Mouse (Mus musculus): ENCODE data around the gene Pkn2.

Gene Pkn2

DNA sequence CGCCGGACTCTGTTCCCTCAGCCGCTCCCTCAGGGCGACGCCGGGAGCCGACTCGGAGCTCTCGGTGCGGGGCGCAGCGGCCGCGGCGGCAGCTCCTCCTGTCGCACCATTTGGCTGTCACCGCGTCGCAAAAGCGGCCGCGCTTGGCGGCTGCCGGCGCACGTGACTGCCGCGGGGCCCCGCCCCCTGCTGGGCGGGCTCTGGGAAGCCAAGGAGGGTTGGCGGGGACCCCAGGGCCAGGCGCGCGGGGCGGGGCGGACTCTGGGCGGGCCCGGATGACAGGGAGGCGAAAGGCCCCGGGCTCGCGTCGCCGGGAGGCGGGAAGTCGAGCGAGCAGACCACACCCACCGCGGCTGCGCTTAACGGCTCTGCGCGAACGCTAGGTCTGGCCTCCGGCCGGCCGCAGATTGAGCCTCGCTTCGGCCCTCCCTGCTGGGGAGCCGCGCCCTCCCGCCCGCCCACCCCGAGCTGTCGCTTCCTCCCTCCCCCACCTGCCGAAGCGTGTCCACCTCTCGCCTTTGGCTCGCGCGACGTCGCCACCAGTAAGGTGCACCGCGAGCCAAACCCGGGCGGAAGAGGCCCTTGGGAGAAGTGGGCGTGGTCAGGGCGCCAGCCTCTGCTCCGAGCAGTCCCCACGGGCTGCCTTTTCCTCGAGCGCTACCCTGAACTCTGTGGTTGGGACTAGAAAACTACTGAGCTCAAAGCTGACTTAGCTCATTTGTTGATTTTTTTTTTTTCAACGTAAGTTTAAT, at the start of gene Pkn2:
Gene Pkn2 (minus strand): TSS at position 133 of the 752 bp plus-strand sequence.
- peak; percentile 100 for DNase-seq (ENCODE audit: low spot score)

DNA sequence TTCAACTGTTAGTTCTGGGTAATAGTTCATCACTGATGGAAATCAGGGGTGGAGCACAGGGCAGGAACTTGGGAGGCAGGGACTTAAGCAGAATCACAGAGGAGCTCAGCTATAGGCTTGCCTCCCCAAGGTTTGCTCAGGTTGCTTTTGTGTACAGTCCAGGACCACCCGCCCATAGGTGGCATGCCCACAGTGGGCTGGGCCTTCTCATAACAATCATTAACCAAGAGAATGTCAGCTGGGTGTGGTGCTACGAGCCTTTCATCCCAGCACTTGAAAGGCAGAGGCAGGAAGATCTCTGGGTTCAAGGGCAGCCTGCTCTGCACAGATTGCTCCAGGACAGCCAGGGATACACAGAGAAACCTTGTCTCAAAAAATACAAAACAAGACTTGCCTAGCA, 48.1 kb upstream of the Pkn2 start:
- DNase-seq (ENCODE audit: low spot score) = no peak

- DNase-seq (ENCODE audit: low spot score) = no peak
These were observed 45.5 kb upstream of the Pkn2 start for GRCm38 (mm10) chr3:142927311-142927710.

GRCm38 (mm10) chr3:142924831-142925348, 43.1 kb upstream of the Pkn2 start:
- no peak for DNase-seq (ENCODE audit: low spot score)

DNA sequence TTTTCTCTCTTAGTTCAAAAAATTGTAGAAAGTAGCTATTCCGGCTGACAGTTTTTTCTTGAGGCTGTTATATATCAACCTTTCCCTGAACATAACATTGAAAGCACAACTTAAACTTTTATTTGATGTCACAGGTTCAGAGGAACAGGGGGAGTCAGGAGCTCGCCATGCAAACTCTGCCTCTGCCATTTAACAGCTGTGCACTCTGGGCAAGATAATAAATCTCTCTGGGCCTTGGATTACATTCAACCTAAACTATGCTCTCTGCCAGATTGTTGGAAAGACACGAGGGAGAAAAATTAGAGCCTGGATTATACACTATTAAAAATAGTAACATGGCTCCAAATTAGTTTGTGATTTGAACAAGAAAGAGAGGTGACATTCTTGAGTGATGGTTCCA, 37.3 kb upstream of the Pkn2 start:
- DNase-seq (ENCODE audit: low spot score) = no peak

DNA sequence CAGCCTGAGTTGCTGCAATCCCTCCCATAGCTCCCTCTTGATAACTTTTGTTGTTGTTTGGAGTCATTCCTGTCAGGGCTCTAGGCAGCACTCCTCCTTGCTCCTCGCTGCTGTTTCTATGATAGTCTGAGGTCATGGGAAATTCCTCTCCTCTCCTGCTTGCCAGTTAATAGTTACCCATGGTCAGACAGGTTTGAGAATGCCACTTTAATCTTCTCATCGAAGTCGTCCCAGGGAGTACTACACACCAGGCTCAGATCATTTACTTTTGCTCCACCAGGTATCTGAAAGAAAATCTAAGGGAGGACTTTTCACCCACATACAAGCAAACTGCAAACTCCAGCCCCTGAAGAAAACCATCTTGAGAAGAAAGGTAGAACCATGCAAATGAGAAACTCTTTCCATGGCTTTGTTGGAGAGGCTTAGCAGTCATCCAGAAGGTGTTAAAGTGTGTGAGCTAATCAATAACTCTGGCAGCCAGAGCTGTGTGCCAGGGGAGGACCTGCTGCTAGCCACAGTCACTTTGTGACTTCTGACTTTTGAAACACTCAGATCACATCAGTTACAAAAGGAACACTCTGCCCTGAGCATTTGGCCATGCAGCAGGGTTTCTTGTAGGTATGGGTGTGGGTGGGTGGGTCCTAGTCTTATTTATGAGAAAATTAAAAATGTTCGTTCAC, 36.1 kb upstream of the Pkn2 start:
- DNase-seq (ENCODE audit: low spot score) = no peak

DNA sequence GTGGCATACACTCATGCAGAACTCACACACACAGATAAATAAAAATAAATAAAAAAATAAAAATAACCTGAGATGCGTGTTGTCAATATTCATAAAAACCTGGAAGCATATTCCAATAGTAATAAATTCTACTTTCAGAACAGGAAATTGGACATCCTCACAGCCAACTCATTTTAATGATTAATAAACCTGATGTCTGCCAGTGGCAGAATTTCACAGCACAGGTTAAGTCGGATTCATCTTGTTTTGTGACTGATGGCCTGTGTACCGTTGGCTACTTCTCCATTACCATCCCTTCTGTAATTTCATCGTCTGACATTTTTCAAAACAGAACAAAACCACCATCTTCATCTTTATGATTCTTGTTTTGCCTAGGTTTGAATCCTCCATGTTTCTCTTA, 35.4 kb upstream of the Pkn2 start:
- DNase-seq (ENCODE audit: low spot score) = no peak

DNA sequence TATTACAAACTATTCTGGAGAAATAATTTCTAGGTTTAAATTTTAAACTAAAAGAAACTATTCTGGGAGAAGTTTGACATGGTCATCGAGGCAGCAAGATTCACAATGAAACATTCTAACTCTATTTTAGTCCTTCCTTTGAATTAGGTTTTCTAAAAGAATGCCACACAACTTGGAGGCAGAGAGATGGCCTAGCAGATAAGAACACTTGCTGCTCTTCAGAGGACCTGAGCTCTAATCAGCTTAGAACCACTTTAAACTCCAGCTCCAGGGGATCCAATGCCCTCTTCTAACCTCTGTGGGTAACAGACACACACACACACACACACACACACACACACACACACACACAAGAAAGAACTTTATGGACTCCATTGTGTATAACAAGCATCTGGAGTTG, 31.5 kb upstream of the Pkn2 start:
- no peak for DNase-seq (ENCODE audit: low spot score)

GRCm38 (mm10) chr3:142899683-142900082, 17.9 kb upstream of the Pkn2 start:
- DNase-seq (ENCODE audit: low spot score) = no peak

DNA sequence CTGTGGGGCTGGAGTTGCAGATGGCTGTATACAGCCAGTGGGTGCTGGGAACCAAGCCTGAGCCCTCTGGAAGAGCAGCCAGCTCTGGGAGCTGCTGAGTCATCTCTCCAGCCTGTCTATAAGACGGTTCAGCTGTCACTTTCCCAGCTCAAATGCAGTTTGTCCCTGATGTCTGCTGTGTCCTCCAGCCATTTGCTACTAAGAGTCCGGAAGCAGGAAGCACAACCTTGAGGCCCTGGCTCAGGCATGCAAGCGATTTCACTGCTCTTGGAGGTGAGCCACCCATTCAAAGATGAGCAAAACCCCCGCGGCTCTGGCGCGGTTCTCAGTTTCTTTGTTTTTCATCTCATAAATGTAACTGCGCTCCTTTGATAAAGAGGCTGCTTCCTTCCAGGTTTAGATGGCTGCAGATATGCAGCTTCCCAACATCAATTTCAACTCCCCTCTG, 17.2 kb upstream of the Pkn2 start:
- peak; percentile 16 for DNase-seq (ENCODE audit: low spot score)

- no peak for DNase-seq (ENCODE audit: low spot score)
These were observed 8.6 kb upstream of the Pkn2 start for GRCm38 (mm10) chr3:142890442-142890841.

DNA sequence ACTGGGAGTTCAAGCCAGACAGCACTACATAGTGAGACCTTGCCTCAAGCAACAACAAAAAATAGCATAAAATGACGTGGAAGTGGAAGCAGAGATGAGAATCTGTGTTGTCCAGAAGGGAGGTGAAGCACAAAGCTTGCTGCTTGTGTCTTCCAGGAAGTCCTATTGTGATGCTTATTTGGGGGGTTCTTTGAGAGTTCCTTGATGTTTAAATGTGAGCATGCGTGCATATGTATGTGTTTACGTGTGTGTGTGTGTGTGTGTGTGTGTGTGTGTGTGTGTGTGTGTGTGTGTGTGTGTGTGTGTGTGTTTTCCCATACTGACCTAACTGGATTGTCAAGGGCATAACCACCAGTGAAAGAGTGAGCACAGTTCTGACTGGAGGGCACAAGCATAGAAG, 5.2 kb upstream of the Pkn2 start:
- DNase-seq (ENCODE audit: low spot score) = no peak

- no peak for DNase-seq (ENCODE audit: low spot score)
These were observed 2.8 kb upstream of the Pkn2 start for GRCm38 (mm10) chr3:142884594-142884993.

- DNase-seq (ENCODE audit: low spot score) = no peak
These were observed 274 bp downstream of the Pkn2 start for GRCm38 (mm10) chr3:142881589-142881871.

- DNase-seq (ENCODE audit: low spot score) = peak; percentile 58
These were observed 815 bp downstream of the Pkn2 start for GRCm38 (mm10) chr3:142880790-142881588.

- DNase-seq (ENCODE audit: low spot score) = no peak
These were observed 18.6 kb downstream of the Pkn2 start for GRCm38 (mm10) chr3:142863236-142863635.

DNA sequence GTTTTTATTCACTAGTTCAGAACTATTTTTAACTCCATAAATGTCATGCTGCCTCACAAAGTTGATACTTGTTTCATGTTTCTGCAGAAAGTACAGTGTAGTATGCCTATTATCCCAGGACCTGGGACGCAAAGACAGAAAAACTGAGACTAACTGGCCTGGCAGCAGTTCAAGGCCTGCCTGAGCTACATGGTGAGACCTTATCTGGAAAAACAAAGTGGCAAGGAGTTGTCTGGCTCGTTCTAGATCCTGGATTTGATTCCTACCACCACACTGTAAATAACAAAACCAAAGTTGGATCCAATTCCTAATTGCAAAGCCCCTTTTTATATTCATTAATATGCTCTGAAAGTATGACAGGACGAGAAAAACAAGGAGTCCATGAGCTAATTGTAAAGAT, 25.0 kb downstream of the Pkn2 start:
- DNase-seq (ENCODE audit: low spot score) = peak; percentile 55

GRCm38 (mm10) chr3:142855961-142856472, 25.8 kb downstream of the Pkn2 start:
- DNase-seq (ENCODE audit: low spot score) = no peak

DNA sequence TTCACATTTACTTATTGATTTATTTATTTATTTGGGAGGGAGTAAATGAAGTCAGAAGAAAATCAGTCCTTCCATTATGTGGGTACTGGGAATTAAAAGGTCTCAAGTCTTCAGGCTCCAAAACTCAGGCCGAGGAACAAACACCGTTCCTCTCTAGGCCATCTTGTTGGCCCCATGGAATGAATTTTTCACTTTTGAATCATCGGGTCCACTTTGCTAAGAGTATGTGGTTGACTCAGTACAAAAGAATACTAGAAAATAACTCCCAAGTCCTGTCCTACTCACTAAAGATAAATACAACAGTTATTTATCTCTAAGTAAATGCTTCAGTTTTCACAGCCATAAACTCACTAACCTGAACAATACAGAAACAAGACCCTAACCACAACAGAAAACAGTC, 28.9 kb downstream of the Pkn2 start:
- DNase-seq (ENCODE audit: low spot score) = no peak

- no peak for DNase-seq (ENCODE audit: low spot score)
These were observed 30.2 kb downstream of the Pkn2 start for GRCm38 (mm10) chr3:142851631-142852030.

- no peak for DNase-seq (ENCODE audit: low spot score)
These were observed 41.8 kb downstream of the Pkn2 start for GRCm38 (mm10) chr3:142839961-142840360.

DNA sequence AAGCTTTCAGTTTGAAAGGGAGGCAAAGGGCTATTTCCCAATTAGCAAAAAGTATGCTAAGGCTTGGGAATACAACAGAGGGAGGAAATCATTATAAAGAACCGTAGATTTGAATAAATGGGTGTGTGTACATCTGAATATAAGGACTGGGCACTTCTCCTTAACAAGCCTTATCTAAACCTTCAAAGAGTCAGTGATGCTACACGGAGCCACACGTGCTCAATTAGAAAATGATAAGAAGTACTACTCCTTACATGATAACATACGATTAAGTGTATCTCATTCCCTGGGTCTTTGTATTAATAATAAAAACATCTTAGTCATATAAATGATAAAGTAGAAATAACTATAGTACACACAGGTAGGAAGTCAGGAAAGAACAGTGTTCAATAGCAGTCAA, 47.0 kb downstream of the Pkn2 start:
- no peak for DNase-seq (ENCODE audit: low spot score)

DNA sequence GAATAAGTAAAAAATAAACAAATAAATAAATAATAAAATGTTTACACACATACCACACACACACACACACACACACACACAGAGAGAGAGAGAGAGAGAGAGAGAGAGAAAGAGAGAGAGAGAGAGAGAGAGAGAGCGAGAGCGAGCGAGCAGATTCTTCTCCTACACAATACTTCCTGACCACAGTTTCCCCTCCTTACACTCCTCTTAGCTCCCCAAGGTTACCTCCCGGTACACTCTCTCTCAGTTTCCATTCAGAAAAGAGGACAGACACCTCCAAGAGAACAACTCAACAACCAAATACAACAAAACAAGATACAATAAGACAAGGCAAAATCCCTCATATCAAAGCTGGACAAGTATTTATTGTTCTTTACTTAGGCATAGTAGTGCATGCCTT, 47.8 kb downstream of the Pkn2 start:
- DNase-seq (ENCODE audit: low spot score) = no peak

Data from ovary, postnatal 36 days (tissue).